Mouse (Mus musculus) stomach, postnatal 0 days (tissue): ENCODE data around the gene 2300002M23Rik.

ENCODE experiments used
- CTCF ChIP-seq: IDR thresholded peaks from 2 replicates; pipeline ENCODE4 v1.5.1; 2016; ENCODE audit warnings: antibody characterized with exemption, low read depth, mild to moderate bottlenecking, moderate library complexity
- EP300 ChIP-seq: optimal IDR thresholded peaks from 2 replicates; pipeline ENCODE3; 2016; ENCODE audit warnings: antibody characterized with exemption

DNA sequence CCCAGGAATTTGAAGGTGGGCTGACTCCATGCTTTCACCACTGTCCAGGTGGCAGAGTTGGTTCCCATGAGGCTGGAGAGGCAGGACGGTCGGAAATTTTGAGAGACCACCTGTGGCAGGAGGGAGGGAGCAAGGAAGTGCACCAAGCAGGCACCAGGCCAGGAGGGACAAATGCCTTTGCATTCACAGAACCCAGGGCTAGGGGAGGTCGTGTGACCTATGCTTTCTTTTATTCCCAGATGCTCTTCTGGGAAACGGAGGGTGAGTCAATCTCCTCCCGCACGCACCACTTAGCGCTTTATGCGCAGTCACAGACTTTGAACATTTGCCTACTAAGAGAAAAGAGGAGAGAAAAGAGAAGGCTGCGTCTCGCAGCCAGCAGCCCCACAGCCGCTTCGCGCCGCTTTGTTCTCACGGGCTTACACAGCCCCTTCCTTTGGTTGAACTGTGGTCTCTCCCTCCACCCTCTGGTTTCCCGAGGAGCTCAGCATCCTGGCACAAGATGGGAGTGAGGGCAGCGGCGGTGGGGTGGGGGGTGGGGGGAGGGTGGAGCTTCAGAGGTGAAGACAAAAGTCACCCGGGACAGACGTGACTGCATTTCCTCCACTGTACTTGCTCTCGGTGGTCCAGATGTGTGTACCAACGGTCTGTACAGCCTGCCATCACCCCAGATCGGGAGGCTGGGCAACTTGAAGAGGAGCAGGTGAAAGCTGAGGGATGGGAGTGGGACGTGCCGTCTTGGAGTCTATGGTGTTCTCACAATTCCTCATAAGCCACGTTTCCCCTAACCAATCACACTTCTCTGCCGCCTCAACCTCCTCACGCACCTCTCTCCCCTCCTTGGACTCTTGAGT is 2.1 kb downstream of the 2300002M23Rik start:
- TF ChIP-seq CTCF = no peak
- no peak for TF ChIP-seq EP300
